In genomic region chr15:102922636-102923500, GRCm38 (mm10) we compare ENCODE assay signal across 29 mouse cellular contexts. TPM values are rescaled to one million over a fixed set of nuclear protein-coding genes. Genes with fewer than 3 reads are reported as not detected.
DNase-seq lines count a peak whose midpoint lies in the region; ATAC-seq and TF ChIP-seq lines count a peak whose summit lies in the region.
"Had no signal": no experiment of that assay in that cellular context is flagged by ENCODE, and none has a peak within 500 bp of the region (broad histone marks: within the 10 kb centered on the region; RNA-seq: fewer than 3 reads in every experiment).

No protein-coding gene starts in this region.

- H3K27ac ChIP-seq in forebrain, embryonic 10.5 days = no peak overlapping the region
- H3K27ac ChIP-seq in forebrain, embryonic 13.5 days = no peak overlapping the region
- no peak overlapping the region for H3K27ac ChIP-seq in limb, embryonic 13.5 days
- H3K27ac ChIP-seq in neural tube, embryonic 13.5 days (replicated peaks) = no peak overlapping the region
- H3K27ac ChIP-seq: embryonic facial prominence, embryonic 12.5 days; forebrain, embryonic 12.5 days; gastrocnemius, adult 2 months; heart, embryonic 10.5 days; kidney, postnatal 0 days; liver, embryonic 15.5 days; lung, embryonic 15.5 days had no signal

- H3K4me3 ChIP-seq in forebrain, embryonic 10.5 days = no peak overlapping the region
- H3K4me3 ChIP-seq in forebrain, embryonic 13.5 days = no peak overlapping the region
- H3K4me3 ChIP-seq in E14TG2a.4 (replicated peaks; ENCODE audit: low read length) = peak overlapping the region; percentile 84; the same call in 1 of the 2 replicates
- H3K4me3 ChIP-seq in limb, embryonic 13.5 days = peak overlapping the region; percentile 36
- peak overlapping the region; percentile 29 for H3K4me3 ChIP-seq in neural tube, embryonic 13.5 days
- H3K4me3 ChIP-seq: embryonic facial prominence, embryonic 12.5 days; forebrain, embryonic 12.5 days; gastrocnemius, adult 2 months; liver, embryonic 15.5 days; lung, embryonic 15.5 days had no signal

- no peak overlapping the region for H3K4me2 ChIP-seq in forebrain, embryonic 13.5 days
- H3K4me2 ChIP-seq in limb, embryonic 13.5 days (replicated peaks) = peak overlapping the region; percentile 23
- H3K4me2 ChIP-seq in neural tube, embryonic 13.5 days = peak overlapping the region; percentile 21; the same call in 1 of the 2 replicates
- H3K4me2 ChIP-seq: embryonic facial prominence, embryonic 12.5 days; forebrain, embryonic 12.5 days; liver, embryonic 15.5 days; lung, embryonic 15.5 days had no signal

- ATAC-seq in forebrain, embryonic 13.5 days = no peak
- ATAC-seq in limb, embryonic 13.5 days (ENCODE audit: low FRiP score, low read depth) = no peak
- ATAC-seq in neural tube, embryonic 13.5 days (ENCODE audit: low read depth) = no peak

- H3K9me3 ChIP-seq in forebrain, embryonic 10.5 days = no peaks in the 10 kb centered on the region
- H3K9me3 ChIP-seq in forebrain, embryonic 13.5 days (replicated peaks) = no peaks in the 10 kb centered on the region
- no peaks in the 10 kb centered on the region for H3K9me3 ChIP-seq in E14TG2a.4 (ENCODE audit: low read length)
- H3K9me3 ChIP-seq in limb, embryonic 13.5 days = no peaks in the 10 kb centered on the region
- H3K9me3 ChIP-seq in neural tube, embryonic 13.5 days = no peaks in the 10 kb centered on the region
- H3K9me3 ChIP-seq: embryonic facial prominence, embryonic 12.5 days; forebrain, embryonic 12.5 days; heart, embryonic 10.5 days; liver, embryonic 15.5 days; lung, embryonic 15.5 days had no signal

- H3K4me1 ChIP-seq in forebrain, embryonic 10.5 days = peaks cover 17% of the 10 kb centered on the region
- no peaks in the 10 kb centered on the region for H3K4me1 ChIP-seq in forebrain, embryonic 13.5 days
- peaks cover 43% of the 10 kb centered on the region for H3K4me1 ChIP-seq in E14TG2a.4 (replicated peaks; ENCODE audit: low read depth, low read length)
- peaks cover 13% of the 10 kb centered on the region for H3K4me1 ChIP-seq in limb, embryonic 13.5 days
- H3K4me1 ChIP-seq in neural tube, embryonic 13.5 days (replicated peaks) = peaks cover 16% of the 10 kb centered on the region
- H3K4me1 ChIP-seq: liver, embryonic 15.5 days had no signal

- TF ChIP-seq CTCF in E14TG2a.4 (conservative IDR thresholded peaks at IDR 0.05; ENCODE audit: low read length) = no peak

- H3K27me3 ChIP-seq in forebrain, embryonic 10.5 days (ENCODE audit: poor library complexity, severe bottlenecking) = peaks cover 100% of the 10 kb centered on the region
- H3K27me3 ChIP-seq in forebrain, embryonic 13.5 days = peaks cover 99% of the 10 kb centered on the region
- peaks cover 87% of the 10 kb centered on the region for H3K27me3 ChIP-seq in E14TG2a.4 (ENCODE audit: insufficient read depth, low read length)
- peaks cover 96% of the 10 kb centered on the region for H3K27me3 ChIP-seq in limb, embryonic 13.5 days
- peaks cover 97% of the 10 kb centered on the region for H3K27me3 ChIP-seq in neural tube, embryonic 13.5 days

- no peaks in the 10 kb centered on the region for H3K36me3 ChIP-seq in forebrain, embryonic 10.5 days (replicated peaks)
- no peaks in the 10 kb centered on the region for H3K36me3 ChIP-seq in forebrain, embryonic 13.5 days (ENCODE audit: poor library complexity, severe bottlenecking)
- no peaks in the 10 kb centered on the region for H3K36me3 ChIP-seq in E14TG2a.4 (ENCODE audit: insufficient read depth, low read length)
- no peaks in the 10 kb centered on the region for H3K36me3 ChIP-seq in limb, embryonic 13.5 days
- no peaks in the 10 kb centered on the region for H3K36me3 ChIP-seq in neural tube, embryonic 13.5 days
- H3K36me3 ChIP-seq: embryonic facial prominence, embryonic 12.5 days; forebrain, embryonic 12.5 days; heart, embryonic 10.5 days; liver, embryonic 15.5 days; lung, embryonic 15.5 days had no signal

- WGBS in forebrain, embryonic 10.5 days = 11% methylated on average over 6 of the region's 6 CpGs
- 9% methylated on average over 6 of the region's 6 CpGs for WGBS in forebrain, embryonic 13.5 days
- WGBS in limb, embryonic 13.5 days = 8% methylated on average over 6 of the region's 6 CpGs
- 8% methylated on average over 6 of the region's 6 CpGs for WGBS in neural tube, embryonic 13.5 days

- no peak overlapping the region for H3K9ac ChIP-seq in forebrain, embryonic 13.5 days
- H3K9ac ChIP-seq in limb, embryonic 13.5 days = no peak overlapping the region
- peak overlapping the region; percentile 17; the same call in 1 of the 2 replicates for H3K9ac ChIP-seq in neural tube, embryonic 13.5 days
- H3K9ac ChIP-seq: embryonic facial prominence, embryonic 12.5 days; forebrain, embryonic 12.5 days; liver, embryonic 15.5 days; lung, embryonic 15.5 days had no signal

- peak; percentile 33 for DNase-seq in forebrain, embryonic 10.5 days (ENCODE audit: extremely low spot score, low spot score)
- DNase-seq in gastrocnemius, postnatal 10 days = no peak
- DNase-seq in liver = no peak
- DNase-seq: cerebellum, adult 9-11 months; kidney, adult 18-20 months; thymus, adult 18-20 months had no signal

RNA-seq across cellular contexts. Expression of gene Hoxc13, which starts 2.0 kb away (rescaled TPM):
- polyA plus RNA-seq in forebrain, embryonic 10.5 days (2016; fragmentation: Nextera tagmentation; extraction: Ambion mirVana) = not detected in 2 replicates
- polyA plus RNA-seq in forebrain, embryonic 13.5 days (2015; fragmentation: Nextera tagmentation; extraction: Ambion mirVana) = not detected in 2 replicates
- polyA plus RNA-seq in limb, embryonic 13.5 days (2015; fragmentation: Nextera tagmentation; extraction: Ambion mirVana) = 2.9 and 3.8 TPM in 2 replicates
- polyA plus RNA-seq in neural tube, embryonic 13.5 days (2015; fragmentation: Nextera tagmentation; extraction: Ambion mirVana) = 4.9 and 8.4 TPM in 2 replicates
- total RNA-seq in gastrocnemius, postnatal 10 days (2021) = not detected
- total RNA-seq: adrenal gland, postnatal 14 days; common myeloid progenitor, adult 5-6 weeks; gastrocnemius, adult 2 months; granulocyte monocyte progenitor cell, adult 5-6 weeks; heart, postnatal 4 days; layer of hippocampus, postnatal 25 days; megakaryocyte-erythroid progenitor cell, adult 5-6 weeks; neutrophil, adult 5-6 weeks had no signal
- polyA plus RNA-seq: forebrain, embryonic 12.5 days; heart, embryonic 10.5 days; heart, embryonic 16.5 days; large intestine, adult 2 months; liver, embryonic 15.5 days; lung, embryonic 15.5 days; small intestine, adult 2 months; stomach, embryonic 16.5 days had no signal

RNA-seq across cellular contexts. Expression of gene Hoxc12, which starts 13.7 kb away (rescaled TPM):
- polyA plus RNA-seq in forebrain, embryonic 10.5 days (2016; fragmentation: Nextera tagmentation; extraction: Ambion mirVana) = not detected in 2 replicates
- not detected in 2 replicates for polyA plus RNA-seq in forebrain, embryonic 13.5 days (2015; fragmentation: Nextera tagmentation; extraction: Ambion mirVana)
- polyA plus RNA-seq in limb, embryonic 13.5 days (2015; fragmentation: Nextera tagmentation; extraction: Ambion mirVana) = 2.8 and 3.1 TPM in 2 replicates
- 7.8 and 12.0 TPM in 2 replicates for polyA plus RNA-seq in neural tube, embryonic 13.5 days (2015; fragmentation: Nextera tagmentation; extraction: Ambion mirVana)
- not detected for total RNA-seq in gastrocnemius, postnatal 10 days (2021)
- total RNA-seq: adrenal gland, postnatal 14 days; common myeloid progenitor, adult 5-6 weeks; gastrocnemius, adult 2 months; granulocyte monocyte progenitor cell, adult 5-6 weeks; heart, postnatal 4 days; layer of hippocampus, postnatal 25 days; megakaryocyte-erythroid progenitor cell, adult 5-6 weeks; neutrophil, adult 5-6 weeks had no signal
- polyA plus RNA-seq: brain, embryonic 14.5 days; embryonic facial prominence, embryonic 12.5 days; forebrain, embryonic 12.5 days; heart, embryonic 10.5 days; heart, embryonic 16.5 days; kidney, postnatal 0 days; large intestine, adult 2 months; liver, embryonic 15.5 days; lung, embryonic 15.5 days; small intestine, adult 2 months; stomach, embryonic 16.5 days had no signal

RNA-seq across cellular contexts. Expression of gene Hoxc11, which starts 31.4 kb away (rescaled TPM):
- not detected in 2 replicates for polyA plus RNA-seq in forebrain, embryonic 10.5 days (2016; fragmentation: Nextera tagmentation; extraction: Ambion mirVana)
- polyA plus RNA-seq in forebrain, embryonic 13.5 days (2015; fragmentation: Nextera tagmentation; extraction: Ambion mirVana) = not detected in 2 replicates
- 2.1 and 2.6 TPM in 2 replicates for polyA plus RNA-seq in limb, embryonic 13.5 days (2015; fragmentation: Nextera tagmentation; extraction: Ambion mirVana)
- 2.6 and 3.8 TPM in 2 replicates for polyA plus RNA-seq in neural tube, embryonic 13.5 days (2015; fragmentation: Nextera tagmentation; extraction: Ambion mirVana)
- total RNA-seq in gastrocnemius, postnatal 10 days (2021) = 1 to 10 TPM; 8.4 to 9.6 TPM
- total RNA-seq: adrenal gland, postnatal 14 days; common myeloid progenitor, adult 5-6 weeks; granulocyte monocyte progenitor cell, adult 5-6 weeks; heart, postnatal 4 days; layer of hippocampus, postnatal 25 days; megakaryocyte-erythroid progenitor cell, adult 5-6 weeks; neutrophil, adult 5-6 weeks had no signal
- polyA plus RNA-seq: brain, embryonic 14.5 days; embryonic facial prominence, embryonic 12.5 days; forebrain, embryonic 12.5 days; heart, embryonic 10.5 days; heart, embryonic 16.5 days; large intestine, adult 2 months; liver, embryonic 15.5 days; lung, embryonic 15.5 days; small intestine, adult 2 months; stomach, embryonic 16.5 days had no signal

RNA-seq across cellular contexts. Expression of gene Hoxc10, which starts 43.7 kb away (rescaled TPM):
- polyA plus RNA-seq in forebrain, embryonic 10.5 days (2016; fragmentation: Nextera tagmentation; extraction: Ambion mirVana) = not detected in 2 replicates
- not detected in 2 replicates for polyA plus RNA-seq in forebrain, embryonic 13.5 days (2015; fragmentation: Nextera tagmentation; extraction: Ambion mirVana)
- polyA plus RNA-seq in limb, embryonic 13.5 days (2015; fragmentation: Nextera tagmentation; extraction: Ambion mirVana) = 11.0 and 11.3 TPM in 2 replicates
- polyA plus RNA-seq in neural tube, embryonic 13.5 days (2015; fragmentation: Nextera tagmentation; extraction: Ambion mirVana) = 58.5 and 92.4 TPM in 2 replicates
- total RNA-seq in gastrocnemius, postnatal 10 days (2021) = 10 to 100 TPM; 50.7 to 51.2 TPM
- total RNA-seq: common myeloid progenitor, adult 5-6 weeks; granulocyte monocyte progenitor cell, adult 5-6 weeks; heart, postnatal 4 days; layer of hippocampus, postnatal 25 days; megakaryocyte-erythroid progenitor cell, adult 5-6 weeks; neutrophil, adult 5-6 weeks had no signal
- polyA plus RNA-seq: brain, embryonic 14.5 days; embryonic facial prominence, embryonic 12.5 days; forebrain, embryonic 12.5 days; heart, embryonic 16.5 days; liver, embryonic 15.5 days; lung, embryonic 15.5 days; small intestine, adult 2 months had no signal

RNA-seq across cellular contexts. Expression of gene Hoxc5, which starts 44.4 kb away (rescaled TPM):
- not detected in 2 replicates for polyA plus RNA-seq in forebrain, embryonic 10.5 days (2016; fragmentation: Nextera tagmentation; extraction: Ambion mirVana)
- not detected in 2 replicates for polyA plus RNA-seq in forebrain, embryonic 13.5 days (2015; fragmentation: Nextera tagmentation; extraction: Ambion mirVana)
- polyA plus RNA-seq in limb, embryonic 13.5 days (2015; fragmentation: Nextera tagmentation; extraction: Ambion mirVana) = 5.2 and 6.7 TPM in 2 replicates
- 18.8 and 32.2 TPM in 2 replicates for polyA plus RNA-seq in neural tube, embryonic 13.5 days (2015; fragmentation: Nextera tagmentation; extraction: Ambion mirVana)
- total RNA-seq in gastrocnemius, postnatal 10 days (2021) = 1 to 10 TPM; 2.1 to 3.6 TPM
- total RNA-seq: common myeloid progenitor, adult 5-6 weeks; granulocyte monocyte progenitor cell, adult 5-6 weeks; heart, postnatal 4 days; layer of hippocampus, postnatal 25 days; megakaryocyte-erythroid progenitor cell, adult 5-6 weeks; neutrophil, adult 5-6 weeks had no signal
- polyA plus RNA-seq: forebrain, embryonic 12.5 days had no signal

Comparison
In these comparisons a context has a peak if more than half of its experiments do, and no peak if none do; other contexts are left out.
1. H3K4me3 ChIP-seq: peak in E14TG2a.4 (single experiment), limb, embryonic 13.5 days (single experiment) and neural tube, embryonic 13.5 days (single experiment); none in forebrain, embryonic 10.5 days (single experiment) and forebrain, embryonic 13.5 days (single experiment).